Mouse (Mus musculus): ENCODE measurements around the gene Pim1. TPM values are rescaled to one million over a fixed set of nuclear protein-coding genes. Genes with fewer than 3 reads are reported as not detected.

Pim1 gene
- 75.3 and 82.0 TPM in 2 replicates for total RNA-seq (2012; rRNA removed)

- no peak for DNase-seq (ENCODE audit: low read depth, low spot score)
Measured at GRCm38 (mm10) chr17:29490713-29491581, at the start of gene Pim1. Gene Pim1 (plus strand): TSS chr17:29490753.

GRCm38 (mm10) chr17:29441562-29441961 is 49.0 kb upstream of the Pim1 start:
- in situ Hi-C loops (cut with MboI; ENCODE audit: low sequenced_read_pairs in 2 of 2, unreplicated experiment in 2 of 2) = no loop called here
- no peak for DNase-seq (ENCODE audit: low read depth, low spot score)
- H3K4me3 ChIP-seq (ENCODE audit: insufficient read depth in 1 of 2, low read depth in 1 of 2, low read length in 2 of 2, poor library complexity in 1 of 2, severe bottlenecking in 1 of 2) = no peak overlapping the region
- H3K4me1 ChIP-seq (ENCODE audit: control insufficient read depth in 2 of 2, insufficient read depth in 2 of 2, low read length in 2 of 2, poor library complexity in 1 of 2) = peaks cover 16 to 31% of the 10 kb centered on the region in 2 experiments
- no peaks in the 10 kb centered on the region for H3K36me3 ChIP-seq (ENCODE audit: control insufficient read depth, insufficient read depth, low read length, poor library complexity, severe bottlenecking)
- H3K27ac ChIP-seq (ENCODE audit: insufficient read depth, low read depth, low read length, poor library complexity, severe bottlenecking) = 0 out of 2 replicates have a peak overlapping the region, but pooled peaks have one; percentile 5
- no peak for TF ChIP-seq HCFC1 (IDR thresholded peaks at IDR 0.05; ENCODE audit: borderline replicate concordance, insufficient read depth, low read length)
- TF ChIP-seq ZNF384 (IDR thresholded peaks at IDR 0.05; ENCODE audit: low read depth, low read length) = no peak
- no peak for TF ChIP-seq MAFK (IDR thresholded peaks at IDR 0.05; ENCODE audit: insufficient read depth, low read depth, low read length)
- no peak for TF ChIP-seq ZC3H11A (IDR thresholded peaks at IDR 0.05; ENCODE audit: borderline replicate concordance, low read depth, low read length)
- no peak for TF ChIP-seq CHD2 (IDR thresholded peaks at IDR 0.05; ENCODE audit: low read depth, low read length)
- no peak overlapping the region; the same call in 1 of the 2 replicates for H3K9ac ChIP-seq (ENCODE audit: insufficient read depth, low read depth, low read length, poor library complexity, severe bottlenecking)
- no peaks in the 10 kb centered on the region for H3K9me3 ChIP-seq (ENCODE audit: control insufficient read depth, insufficient read depth, low read depth, low read length)

More at GRCm38 (mm10) chr17:29490713-29491581, at the start of gene Pim1:
- no peaks in the 10 kb centered on the region for H3K9me3 ChIP-seq (ENCODE audit: control insufficient read depth, insufficient read depth, low read depth, low read length)
- TF ChIP-seq CHD2 (IDR thresholded peaks at IDR 0.05; ENCODE audit: low read depth, low read length) (no peak), MAFK (IDR thresholded peaks at IDR 0.05; ENCODE audit: insufficient read depth, low read depth, low read length) (no peak), ZNF384 (IDR thresholded peaks at IDR 0.05; ENCODE audit: low read depth, low read length) (no peak), HCFC1 (IDR thresholded peaks at IDR 0.05; ENCODE audit: borderline replicate concordance, insufficient read depth, low read length) (no peak), ZC3H11A (IDR thresholded peaks at IDR 0.05; ENCODE audit: borderline replicate concordance, low read depth, low read length) (no peak)
- H3K4me1 ChIP-seq (ENCODE audit: control insufficient read depth in 2 of 2, insufficient read depth in 2 of 2, low read length in 2 of 2, poor library complexity in 1 of 2) = peaks cover 3 to 4% of the 10 kb centered on the region in 2 experiments; a peak in 2 of 4 replicates
- in situ Hi-C loops (cut with MboI; ENCODE audit: low sequenced_read_pairs in 2 of 2, unreplicated experiment in 2 of 2) = no loop called here
- H3K36me3 ChIP-seq (ENCODE audit: control insufficient read depth, insufficient read depth, low read length, poor library complexity, severe bottlenecking) = peaks cover 32% of the 10 kb centered on the region
- H3K9ac ChIP-seq (ENCODE audit: insufficient read depth, low read depth, low read length, poor library complexity, severe bottlenecking) = peak within 1 kb of the TSS; percentile 98
- H3K27ac ChIP-seq (ENCODE audit: insufficient read depth, low read depth, low read length, poor library complexity, severe bottlenecking) = peak within 1 kb of the TSS; percentile 97
- peak within 1 kb of the TSS; percentile 86 to 99 for H3K4me3 ChIP-seq (ENCODE audit: insufficient read depth in 1 of 2, low read depth in 1 of 2, low read length in 2 of 2, poor library complexity in 1 of 2, severe bottlenecking in 1 of 2)

GRCm38 (mm10) chr17:29442131-29442557 is 48.4 kb upstream of the Pim1 start:
- Histone ChIP-seq H3K4me1 (ENCODE audit: control insufficient read depth in 2 of 2, insufficient read depth in 2 of 2, low read length in 2 of 2, poor library complexity in 1 of 2) (peaks cover 14 to 29% of the 10 kb centered on the region in 2 experiments), H3K9me3 (ENCODE audit: control insufficient read depth, insufficient read depth, low read depth, low read length) (no peaks in the 10 kb centered on the region), H3K36me3 (ENCODE audit: control insufficient read depth, insufficient read depth, low read length, poor library complexity, severe bottlenecking) (no peaks in the 10 kb centered on the region), H3K4me3 (ENCODE audit: insufficient read depth in 1 of 2, low read depth in 1 of 2, low read length in 2 of 2, poor library complexity in 1 of 2, severe bottlenecking in 1 of 2) (no peak overlapping the region), H3K9ac (ENCODE audit: insufficient read depth, low read depth, low read length, poor library complexity, severe bottlenecking) (peak overlapping the region; percentile 34; the same call in 1 of the 2 replicates), H3K27ac (ENCODE audit: insufficient read depth, low read depth, low read length, poor library complexity, severe bottlenecking) (0 out of 2 replicates have a peak overlapping the region, but pooled peaks have one; percentile 5)
- DNase-seq (ENCODE audit: low read depth, low spot score) = no peak
- in situ Hi-C loops (cut with MboI; ENCODE audit: low sequenced_read_pairs in 2 of 2, unreplicated experiment in 2 of 2) = no loop called here
- no peak for TF ChIP-seq HCFC1 (IDR thresholded peaks at IDR 0.05; ENCODE audit: borderline replicate concordance, insufficient read depth, low read length)
- no peak for TF ChIP-seq ZC3H11A (IDR thresholded peaks at IDR 0.05; ENCODE audit: borderline replicate concordance, low read depth, low read length)
- TF ChIP-seq CHD2 (IDR thresholded peaks at IDR 0.05; ENCODE audit: low read depth, low read length) = no peak
- TF ChIP-seq ZNF384 (IDR thresholded peaks at IDR 0.05; ENCODE audit: low read depth, low read length) = no peak
- no peak for TF ChIP-seq MAFK (IDR thresholded peaks at IDR 0.05; ENCODE audit: insufficient read depth, low read depth, low read length)

GRCm38 (mm10) chr17:29443724-29444123 is 46.8 kb upstream of the Pim1 start:
- DNase-seq (ENCODE audit: low read depth, low spot score) = no peak
- in situ Hi-C loops (cut with MboI; ENCODE audit: low sequenced_read_pairs in 2 of 2, unreplicated experiment in 2 of 2) = no loop called here
- Histone ChIP-seq H3K4me1 (ENCODE audit: control insufficient read depth in 2 of 2, insufficient read depth in 2 of 2, low read length in 2 of 2, poor library complexity in 1 of 2) (peaks cover 20 to 27% of the 10 kb centered on the region in 2 experiments), H3K27ac (ENCODE audit: insufficient read depth, low read depth, low read length, poor library complexity, severe bottlenecking) (no peak overlapping the region), H3K9me3 (ENCODE audit: control insufficient read depth, insufficient read depth, low read depth, low read length) (no peaks in the 10 kb centered on the region), H3K36me3 (ENCODE audit: control insufficient read depth, insufficient read depth, low read length, poor library complexity, severe bottlenecking) (no peaks in the 10 kb centered on the region), H3K9ac (ENCODE audit: insufficient read depth, low read depth, low read length, poor library complexity, severe bottlenecking) (no peak overlapping the region), H3K4me3 (ENCODE audit: insufficient read depth in 1 of 2, low read depth in 1 of 2, low read length in 2 of 2, poor library complexity in 1 of 2, severe bottlenecking in 1 of 2) (no peak overlapping the region)
- TF ChIP-seq ZNF384 (IDR thresholded peaks at IDR 0.05; ENCODE audit: low read depth, low read length) = no peak
- no peak for TF ChIP-seq MAFK (IDR thresholded peaks at IDR 0.05; ENCODE audit: insufficient read depth, low read depth, low read length)
- no peak for TF ChIP-seq HCFC1 (IDR thresholded peaks at IDR 0.05; ENCODE audit: borderline replicate concordance, insufficient read depth, low read length)
- no peak for TF ChIP-seq CHD2 (IDR thresholded peaks at IDR 0.05; ENCODE audit: low read depth, low read length)
- TF ChIP-seq ZC3H11A (IDR thresholded peaks at IDR 0.05; ENCODE audit: borderline replicate concordance, low read depth, low read length) = no peak

All from ES-E14 (cell line).